Mouse (Mus musculus) neural tube, embryonic 14.5 days (tissue): ENCODE results near the gene Trpm7. TPM values are rescaled to one million over a fixed set of nuclear protein-coding genes. Genes with fewer than 3 reads are reported as not detected.

ENCODE experiments used
- ATAC-seq: fragments of 200-750 bp; cut with Nextera tagmentation; 2 replicates; pipeline ENCODE4 v1.8.0; 2017; ENCODE audit warnings: low read depth, mild to moderate bottlenecking, moderate TSS enrichment, moderate library complexity
- H3K27ac ChIP-seq: fragments of 300-500 bp; sonication (generic); 2 replicates; pipeline ENCODE4 v1.5.1; 2014; ENCODE audit warnings: low read depth, mild to moderate bottlenecking, control low read depth, low read length, moderate library complexity, mixed read lengths
- H3K27me3 ChIP-seq: fragments of 300-500 bp; sonication (generic); 2 replicates; pipeline ENCODE4 v1.6.1; 2014; ENCODE audit warnings: low read length; ENCODE audit not compliant: control insufficient read depth, insufficient read depth
- H3K36me3 ChIP-seq: fragments of 300-500 bp; sonication (generic); 2 replicates; pipeline ENCODE4 v1.6.1; 2014; ENCODE audit warnings: low read length, mixed read lengths; ENCODE audit not compliant: control insufficient read depth, insufficient read depth
- H3K4me1 ChIP-seq: fragments of 300-500 bp; sonication (generic); 2 replicates; pipeline ENCODE4 v1.6.1; 2014; ENCODE audit warnings: low read length; ENCODE audit not compliant: control insufficient read depth, insufficient read depth
- H3K4me2 ChIP-seq: fragments of 300-500 bp; sonication (generic); 2 replicates; pipeline ENCODE4 v1.6.1; 2014; ENCODE audit warnings: mild to moderate bottlenecking, low read depth, low read length, control low read depth
- H3K4me3 ChIP-seq: fragments of 300-500 bp; sonication (generic); 2 replicates; pipeline ENCODE4 v1.5.1; 2014; ENCODE audit warnings: low read depth, low read length, control low read depth, mixed read lengths
- H3K9ac ChIP-seq: fragments of 300-500 bp; sonication (generic); replicated peaks from 2 replicates; pipeline ENCODE4 v1.6.1; 2014; ENCODE audit warnings: low read depth, mild to moderate bottlenecking, control low read depth, low read length, mixed read lengths
- H3K9me3 ChIP-seq: fragments of 300-500 bp; sonication (generic); 2 replicates; pipeline ENCODE4 v1.6.1; 2016; ENCODE audit warnings: low read length; ENCODE audit not compliant: control insufficient read depth
- WGBS: fragments of 180-500 bp; shearing (Covaris S2); extraction: QIAGEN DNeasy Blood & Tissue Kit; methylation state at CpG from one replicate; pipeline ENCODE4 v1.1.7; 2014; 5-methylcytosine and 5-hydroxymethylcytosine counted together
- polyA plus RNA-seq: library from polyadenylated mRNA; unstranded; fragments of >200 nt; fragmentation: Nextera tagmentation; extraction: Ambion mirVana; gene quantifications from 2 replicates; pipeline ENCODE4 v1.2.1, GENCODE M21; 2014

Trpm7 gene
- 34.8 and 41.8 TPM in 2 replicates for polyA plus RNA-seq

- peak within 1 kb of the TSS; percentile 71 for H3K4me2 ChIP-seq
- peak; percentile 99 for ATAC-seq
- no peaks in the 10 kb centered on the region for H3K36me3 ChIP-seq
- under 1% methylated on average over 79 of the region's 81 CpGs for WGBS
- H3K4me1 ChIP-seq: peaks cover 14% of the 10 kb centered on the region
- H3K9me3 ChIP-seq: no peaks in the 10 kb centered on the region
- no peaks in the 10 kb centered on the region for H3K27me3 ChIP-seq
- H3K4me3 ChIP-seq: peak within 1 kb of the TSS; percentile 94
- H3K27ac ChIP-seq: peak within 1 kb of the TSS; percentile 94
- H3K9ac ChIP-seq: peak within 1 kb of the TSS; percentile 91
These were observed at the start of gene Trpm7 for GRCm38 (mm10) chr2:126875871-126876796. Gene Trpm7, minus strand, starts transcription at chr2:126876230.

DNA sequence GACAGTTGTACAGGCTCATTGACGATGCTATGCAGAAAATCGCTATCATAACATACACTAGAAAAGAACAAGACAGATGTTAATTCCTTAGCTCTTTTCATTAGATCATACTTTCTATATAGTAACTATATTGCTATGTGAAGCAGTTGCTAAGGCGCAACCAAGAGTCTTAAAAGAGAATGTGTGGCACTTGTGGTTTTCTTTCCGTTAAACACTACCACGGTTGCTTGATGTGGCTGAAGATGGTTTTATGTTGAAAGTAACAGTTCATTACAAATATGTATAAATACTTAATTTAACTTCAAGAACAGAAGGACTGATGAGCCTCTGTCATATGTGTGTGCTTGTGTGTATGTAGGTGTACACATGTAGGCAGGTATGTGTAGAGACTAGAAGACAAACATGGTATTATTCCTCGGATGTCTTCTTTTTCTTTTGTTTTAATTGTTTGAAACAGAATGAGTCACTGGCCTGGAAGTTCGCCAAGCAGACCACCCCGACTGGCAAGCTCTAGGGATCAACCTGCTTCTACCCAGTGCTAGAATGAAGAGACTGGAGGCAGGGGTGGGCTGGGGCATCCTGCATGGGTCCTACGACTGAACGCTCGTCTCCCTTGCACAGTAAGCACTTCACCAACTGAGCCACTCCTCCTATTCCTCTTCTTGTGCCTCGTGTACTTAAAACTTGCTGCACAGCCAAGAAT is 44.5 kb upstream of the Trpm7 start:
- H3K27ac ChIP-seq: no peak overlapping the region
- peaks cover 50% of the 10 kb centered on the region for H3K36me3 ChIP-seq
- no peak overlapping the region for H3K4me3 ChIP-seq
- no peak overlapping the region for H3K4me2 ChIP-seq
- no peak overlapping the region for H3K9ac ChIP-seq
- no peaks in the 10 kb centered on the region for H3K9me3 ChIP-seq
- 83% methylated on average over 12 of the region's 12 CpGs for WGBS
- no peak for ATAC-seq
- no peaks in the 10 kb centered on the region for H3K27me3 ChIP-seq
- H3K4me1 ChIP-seq: no peaks in the 10 kb centered on the region

DNA sequence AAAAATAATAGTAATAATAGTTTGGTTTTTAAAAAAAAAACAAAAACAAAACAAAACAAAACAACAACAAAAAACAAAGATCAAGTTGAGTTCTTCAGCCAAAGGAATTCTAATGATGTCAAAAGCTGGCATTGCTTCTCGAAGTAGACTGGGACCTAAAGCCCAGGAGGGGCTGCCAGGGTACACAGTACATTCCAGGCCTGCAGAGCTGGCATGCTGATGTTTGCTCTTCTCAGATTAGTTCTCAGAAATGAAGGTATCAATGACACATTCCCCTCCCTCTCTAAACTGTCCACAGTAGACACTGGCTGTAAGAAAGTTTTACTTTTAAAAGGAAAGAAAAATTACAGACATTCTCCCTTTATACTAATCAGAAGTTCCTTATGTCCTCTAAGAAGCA is 40.2 kb upstream of the Trpm7 start:
- H3K4me3 ChIP-seq: no peak overlapping the region
- no peaks in the 10 kb centered on the region for H3K4me1 ChIP-seq
- WGBS: 76% methylated on average over 1 of the region's 1 CpGs
- no peak overlapping the region for H3K4me2 ChIP-seq
- ATAC-seq: no peak
- peaks cover 48% of the 10 kb centered on the region for H3K36me3 ChIP-seq
- H3K27ac ChIP-seq: no peak overlapping the region
- H3K9me3 ChIP-seq: no peaks in the 10 kb centered on the region
- no peaks in the 10 kb centered on the region for H3K27me3 ChIP-seq
- H3K9ac ChIP-seq: no peak overlapping the region

DNA sequence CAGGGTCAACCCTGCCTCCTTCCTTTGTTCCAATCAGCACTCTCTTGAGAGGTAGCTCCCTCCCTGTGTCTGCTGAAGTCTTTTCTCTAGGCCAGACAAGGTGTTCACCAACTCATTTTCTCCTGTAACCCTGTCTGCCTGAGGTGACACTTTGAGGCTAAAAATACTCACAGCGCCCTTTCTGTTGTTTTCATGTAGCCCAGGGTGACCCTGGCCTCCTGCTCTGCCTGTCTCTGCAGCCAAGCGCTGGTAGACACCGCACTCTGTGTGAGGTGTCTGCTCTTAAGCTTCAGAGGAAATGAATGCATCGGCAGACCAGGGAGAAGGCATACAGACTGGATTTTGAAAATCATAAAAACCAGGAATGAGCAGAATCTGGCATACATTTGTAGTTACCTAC is 38.1 kb upstream of the Trpm7 start:
- H3K27ac ChIP-seq: no peak overlapping the region
- 60% methylated on average over 4 of the region's 4 CpGs for WGBS
- no peak overlapping the region for H3K4me2 ChIP-seq
- no peak for ATAC-seq
- no peaks in the 10 kb centered on the region for H3K27me3 ChIP-seq
- no peak overlapping the region for H3K9ac ChIP-seq
- no peak overlapping the region for H3K4me3 ChIP-seq
- H3K36me3 ChIP-seq: peaks cover 33% of the 10 kb centered on the region
- H3K9me3 ChIP-seq: no peaks in the 10 kb centered on the region
- H3K4me1 ChIP-seq: no peaks in the 10 kb centered on the region

DNA sequence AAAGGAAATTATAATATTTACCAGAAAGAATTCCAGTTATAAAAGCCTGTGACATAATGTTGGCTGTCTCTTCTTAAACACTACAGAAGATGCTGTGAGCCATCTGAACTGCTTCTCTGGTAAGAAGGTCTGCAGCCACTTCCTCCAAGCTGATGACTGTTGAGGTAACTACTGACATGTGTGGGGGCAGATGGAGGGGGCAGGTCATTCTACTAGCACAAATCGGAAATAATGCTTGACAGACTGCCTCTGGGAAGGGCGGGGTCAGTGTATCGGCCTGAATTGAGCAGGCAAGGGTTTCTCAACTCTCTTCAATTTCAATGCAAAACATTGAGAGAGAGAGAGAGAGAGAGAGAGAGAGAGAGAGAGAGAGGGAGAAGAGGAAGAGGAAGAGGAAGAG is 28.1 kb upstream of the Trpm7 start:
- Histone ChIP-seq H3K4me1 (no peaks in the 10 kb centered on the region), H3K27ac (no peak overlapping the region), H3K9ac (no peak overlapping the region), H3K27me3 (no peaks in the 10 kb centered on the region), H3K4me3 (no peak overlapping the region), H3K9me3 (no peaks in the 10 kb centered on the region), H3K4me2 (no peak overlapping the region), H3K36me3 (no peaks in the 10 kb centered on the region)
- 86% methylated on average over 3 of the region's 3 CpGs for WGBS
- no peak for ATAC-seq

DNA sequence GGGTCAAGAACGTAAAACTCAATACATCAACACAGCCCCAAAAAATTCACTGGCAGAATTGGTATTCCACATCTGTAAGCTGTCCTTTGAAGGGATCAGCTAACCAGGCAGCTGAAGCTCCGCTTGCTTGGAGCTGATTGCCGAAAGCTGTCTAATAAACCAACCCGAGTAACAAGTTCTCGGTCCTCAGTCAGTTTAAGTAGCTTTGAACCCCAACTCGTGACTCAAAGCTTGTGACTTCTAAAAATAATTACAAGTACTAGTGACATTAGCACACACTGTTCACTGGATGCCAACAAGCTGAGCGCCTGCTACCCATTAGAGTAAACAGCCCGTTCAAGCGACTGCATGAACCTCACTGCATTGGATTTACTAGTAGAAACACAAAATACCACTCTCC is 21.5 kb upstream of the Trpm7 start:
- H3K27ac ChIP-seq: no peak overlapping the region
- H3K4me3 ChIP-seq: no peak overlapping the region
- WGBS: 92% methylated on average over 9 of the region's 9 CpGs
- no peaks in the 10 kb centered on the region for H3K27me3 ChIP-seq
- peaks cover 4% of the 10 kb centered on the region; the same call in 1 of the 2 replicates for H3K36me3 ChIP-seq
- ATAC-seq: no peak
- no peak overlapping the region for H3K9ac ChIP-seq
- no peak overlapping the region for H3K4me2 ChIP-seq
- no peaks in the 10 kb centered on the region for H3K9me3 ChIP-seq
- H3K4me1 ChIP-seq: no peaks in the 10 kb centered on the region

- Histone ChIP-seq H3K36me3 (peaks cover 7% of the 10 kb centered on the region; the same call in 1 of the 2 replicates), H3K4me3 (no peak overlapping the region), H3K9me3 (no peaks in the 10 kb centered on the region), H3K4me2 (no peak overlapping the region), H3K27me3 (no peaks in the 10 kb centered on the region), H3K27ac (no peak overlapping the region), H3K9ac (no peak overlapping the region), H3K4me1 (no peaks in the 10 kb centered on the region)
- 91% methylated on average over 6 of the region's 6 CpGs for WGBS
- no peak for ATAC-seq
These were observed 20.9 kb upstream of the Trpm7 start for GRCm38 (mm10) chr2:126896941-126897340.

DNA sequence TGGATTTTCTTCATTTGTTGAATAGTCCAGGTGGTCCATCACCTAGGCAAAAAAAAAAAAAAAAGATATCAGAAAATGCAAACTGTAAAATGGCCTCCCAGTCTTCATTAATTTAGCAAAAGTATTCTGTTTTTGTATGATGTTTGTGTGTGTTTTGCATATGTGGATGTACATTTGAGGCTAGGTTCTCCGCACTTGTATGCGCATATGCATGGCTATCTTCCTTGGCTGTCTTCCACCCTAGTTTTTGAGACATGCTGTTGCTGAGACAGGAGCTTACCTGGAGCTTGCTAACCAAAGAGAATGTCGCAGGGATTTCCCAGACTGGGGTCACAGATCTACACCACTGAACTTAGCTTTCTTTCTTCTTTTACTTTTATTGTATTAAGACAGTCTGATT is 18.2 kb upstream of the Trpm7 start:
- peaks cover 7% of the 10 kb centered on the region; the same call in 1 of the 2 replicates for H3K36me3 ChIP-seq
- no peak for ATAC-seq
- H3K27me3 ChIP-seq: no peaks in the 10 kb centered on the region
- no peaks in the 10 kb centered on the region for H3K4me1 ChIP-seq
- no peak overlapping the region for H3K9ac ChIP-seq
- no peak overlapping the region for H3K27ac ChIP-seq
- no peak overlapping the region for H3K4me2 ChIP-seq
- WGBS: 94% methylated on average over 3 of the region's 3 CpGs
- no peak overlapping the region for H3K4me3 ChIP-seq
- H3K9me3 ChIP-seq: no peaks in the 10 kb centered on the region

DNA sequence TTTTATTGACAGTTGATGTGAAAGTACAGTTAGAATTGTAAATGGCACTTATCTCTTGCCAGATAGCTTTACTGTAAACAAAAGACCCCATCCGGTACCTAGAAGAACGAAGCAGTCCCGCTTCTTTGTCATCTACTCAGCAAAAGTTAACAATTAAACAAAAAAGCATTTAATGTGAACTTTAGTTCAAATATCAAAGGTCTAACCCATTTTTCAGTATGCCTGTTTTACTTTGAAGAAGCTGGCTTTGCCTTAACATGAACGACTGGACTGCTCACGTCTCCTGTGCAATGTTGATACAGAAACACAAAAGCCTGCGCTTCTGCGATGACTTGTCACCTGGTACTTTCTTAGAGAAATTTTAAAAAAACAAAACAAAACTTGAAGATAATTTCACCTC is 16.3 kb upstream of the Trpm7 start:
- Histone ChIP-seq H3K4me2 (no peak overlapping the region), H3K9me3 (no peaks in the 10 kb centered on the region), H3K27me3 (no peaks in the 10 kb centered on the region), H3K4me3 (no peak overlapping the region), H3K9ac (no peak overlapping the region), H3K36me3 (peaks cover 7% of the 10 kb centered on the region; the same call in 1 of the 2 replicates), H3K4me1 (no peaks in the 10 kb centered on the region), H3K27ac (no peak overlapping the region)
- no peak for ATAC-seq
- WGBS: 93% methylated on average over 7 of the region's 7 CpGs
